Mouse (Mus musculus): Measurements from ENCODE around the gene Asb7.

DNA sequence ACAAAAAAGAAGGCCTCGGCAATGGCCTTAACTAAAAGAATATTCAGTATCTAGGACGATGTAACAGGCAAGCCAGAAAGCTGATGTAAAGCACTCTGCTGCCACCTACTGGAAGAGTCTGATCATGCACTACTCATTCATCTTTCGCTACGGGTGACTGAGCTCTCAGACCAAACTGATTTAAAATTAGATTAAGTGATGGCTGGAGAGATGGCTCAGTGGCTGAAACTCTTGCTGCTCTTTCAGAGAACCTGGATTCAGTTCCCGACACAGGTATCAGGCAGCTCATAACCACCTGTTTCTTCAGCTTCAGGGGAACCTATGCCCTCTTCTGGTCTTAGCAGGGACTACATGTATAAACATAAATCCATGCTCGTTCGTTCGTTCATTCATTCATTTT lies 27.8 kb downstream of the Asb7 start:
- peak; percentile 95 for TF ChIP-seq CTCF (IDR thresholded peaks at IDR 0.05)
- no peak for TF ChIP-seq EP300 (IDR thresholded peaks at IDR 0.05)
